Mouse (Mus musculus): ENCODE data around the gene A930004D18Rik.

- TF ChIP-seq CTCF (IDR thresholded peaks at IDR 0.05; ENCODE audit: control insufficient read depth, insufficient read depth, low read length) (no peak), POLR2A (IDR thresholded peaks at IDR 0.05; ENCODE audit: borderline replicate concordance, control insufficient read depth, low read depth, low read length) (no peak)
Measured at GRCm38 (mm10) chr2:18026116-18026947, 11.2 kb downstream of the A930004D18Rik start.
